Mouse (Mus musculus): ENCODE results near the gene B3gnt2. TPM values are rescaled to one million over a fixed set of nuclear protein-coding genes. Genes with fewer than 3 reads are reported as not detected.
"Not testable (repeated sequence)": the region's sequence is repeated elsewhere in the genome, so short reads cannot be mapped to it uniquely, and the experiment has no call there.

B3gnt2 gene
- total RNA-seq, 2 experiments from 2014 or later = 7.9 to 14.4 TPM

DNA sequence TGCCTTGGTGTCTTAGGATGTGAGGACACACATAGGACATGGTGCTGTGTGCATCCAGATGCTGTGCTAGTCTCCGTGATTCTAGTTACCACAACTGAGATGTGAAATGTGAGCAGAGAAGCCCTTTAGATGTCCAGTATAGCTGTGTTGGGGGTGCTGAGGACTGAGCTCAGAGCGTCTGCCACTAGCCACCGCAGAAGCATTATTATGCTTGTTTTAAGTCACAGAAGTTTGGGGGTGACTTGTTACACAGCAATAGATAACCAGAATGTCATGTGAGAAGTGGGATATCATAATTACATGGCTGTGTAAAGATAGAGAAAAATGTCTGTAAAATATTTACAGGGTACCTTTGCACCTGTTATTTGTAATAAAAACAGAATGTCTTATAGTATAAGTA is 109.2 kb downstream of the B3gnt2 start:
- intact Hi-C loops (cut with DNase I) = no loop called here
- no peak for DNase-seq (ENCODE audit: low spot score in 2 of 2)

DNA sequence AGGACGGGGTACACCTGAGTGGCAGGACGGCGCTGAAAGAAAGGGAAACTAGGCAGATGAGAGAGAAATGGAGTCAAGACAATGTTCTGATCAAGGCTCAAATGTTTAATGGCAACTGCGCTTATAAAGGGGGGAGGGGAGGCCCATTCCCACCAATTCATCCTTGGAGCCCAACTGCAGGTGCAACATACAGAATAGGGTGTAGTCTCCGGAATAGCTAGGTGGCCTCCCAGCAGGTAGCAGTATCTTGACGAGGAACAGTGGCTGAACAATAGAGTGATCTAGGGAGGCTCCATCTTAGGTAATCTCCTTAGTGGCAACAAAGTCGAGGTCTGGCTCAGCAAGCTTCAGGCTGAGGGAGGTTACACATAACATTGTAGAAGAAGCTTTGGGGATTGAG is 113.4 kb downstream of the B3gnt2 start:
- no peak for DNase-seq (ENCODE audit: low spot score in 2 of 2)
- intact Hi-C loops (cut with DNase I) = no loop called here

- intact Hi-C loops (cut with DNase I) = no loop called here
- no peak for DNase-seq (ENCODE audit: low spot score in 2 of 2)
Measured at GRCm38 (mm10) chr11:22745356-22745755, 115.4 kb downstream of the B3gnt2 start.

- intact Hi-C loops (cut with DNase I) = no loop called here
- no peak for DNase-seq (ENCODE audit: low spot score in 2 of 2)
Measured at GRCm38 (mm10) chr11:22743561-22744269, 117.0 kb downstream of the B3gnt2 start.

DNA sequence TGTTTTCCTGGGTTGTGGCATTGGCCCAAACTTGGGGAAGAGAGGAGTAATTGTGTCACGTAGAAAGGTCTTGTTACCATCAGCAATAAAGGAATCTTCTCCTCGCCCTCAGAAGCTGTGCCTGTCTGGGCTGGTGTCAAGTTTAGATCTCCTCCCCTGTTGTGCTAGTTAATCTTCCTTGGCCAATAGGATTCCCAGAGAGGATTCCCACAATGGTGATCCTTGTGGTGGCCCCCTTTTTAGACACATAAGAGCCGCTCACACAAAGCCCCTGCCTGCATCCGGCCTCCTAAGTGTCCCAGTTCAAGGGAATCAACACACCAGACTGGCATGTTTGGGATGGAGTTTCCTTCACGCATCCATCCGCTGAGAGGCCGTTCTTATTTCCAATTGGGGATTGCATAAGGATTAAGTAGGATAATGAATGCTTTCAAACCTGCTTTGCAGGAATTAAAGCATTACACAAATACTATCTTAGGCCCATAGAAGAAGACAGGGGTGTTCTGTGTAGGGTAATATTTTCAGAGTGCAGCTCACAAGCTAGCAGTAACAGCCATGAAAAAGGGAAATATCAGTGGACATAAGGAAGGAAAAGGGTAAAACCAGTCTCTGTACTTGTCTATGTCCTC is 118.6 kb downstream of the B3gnt2 start:
- intact Hi-C loops (cut with DNase I) = no loop called here
- no peak for DNase-seq (ENCODE audit: low spot score in 2 of 2)

DNA sequence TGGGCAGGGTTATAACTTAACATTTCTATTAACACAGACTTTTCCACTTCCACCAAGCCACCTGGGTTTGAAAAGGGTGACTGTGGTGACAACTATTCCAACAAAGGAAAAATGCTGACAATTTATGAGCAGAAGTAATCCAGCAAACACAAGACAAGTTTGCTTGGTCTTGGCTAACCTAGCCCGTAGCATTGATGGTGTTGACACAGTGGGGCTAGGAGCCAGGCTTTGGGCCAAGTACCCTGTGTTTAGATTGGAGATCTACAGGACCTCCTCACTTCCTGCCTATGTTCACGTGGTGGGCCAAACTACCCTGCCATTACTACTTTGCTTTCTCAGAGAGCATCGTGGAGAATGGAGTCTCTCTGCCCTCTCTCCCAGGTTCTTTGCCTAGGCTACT is 119.3 kb downstream of the B3gnt2 start:
- DNase-seq (ENCODE audit: low spot score in 2 of 2) = no peak
- intact Hi-C loops (cut with DNase I) = no loop called here

GRCm38 (mm10) chr11:22739497-22740288 is 121.1 kb downstream of the B3gnt2 start:
- no peak for DNase-seq (ENCODE audit: low spot score in 2 of 2)
- intact Hi-C loops (cut with DNase I) = no loop called here

DNA sequence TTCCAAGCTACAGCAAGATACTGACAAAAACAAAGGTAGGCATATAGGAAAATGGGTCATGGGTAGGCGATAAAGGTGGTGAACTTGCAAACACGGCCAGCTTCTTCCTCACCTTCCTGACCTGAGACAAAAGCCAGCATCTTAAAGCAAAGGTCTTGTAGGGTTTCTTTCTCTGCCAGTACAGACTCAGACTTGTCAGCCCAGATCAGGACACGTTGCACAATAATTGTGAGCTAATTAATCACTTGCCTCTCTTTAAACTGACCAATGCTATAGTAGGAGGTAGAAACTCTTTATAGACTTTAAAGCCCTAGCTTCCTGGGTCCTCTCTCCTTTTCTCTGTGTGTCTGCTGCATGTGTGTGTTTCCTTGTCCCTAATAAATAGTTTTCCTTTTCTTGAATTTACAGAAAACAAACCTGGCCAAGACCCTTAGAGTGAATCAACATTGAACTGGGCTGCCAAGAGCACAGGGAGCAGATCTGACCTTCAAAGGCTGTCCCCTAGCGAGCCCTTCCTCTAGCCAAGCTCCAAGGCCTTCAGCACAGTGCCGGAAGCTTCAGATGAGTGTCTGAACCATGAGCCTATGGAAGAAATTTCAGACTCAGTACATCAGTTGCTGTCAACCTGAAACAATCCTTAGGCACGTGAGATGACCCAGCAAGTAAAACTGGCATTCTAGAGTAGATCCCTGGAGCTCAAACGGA is 124.1 kb downstream of the B3gnt2 start:
- intact Hi-C loops (cut with DNase I) = no loop called here
- DNase-seq (ENCODE audit: low spot score in 2 of 2) = no peak

DNA sequence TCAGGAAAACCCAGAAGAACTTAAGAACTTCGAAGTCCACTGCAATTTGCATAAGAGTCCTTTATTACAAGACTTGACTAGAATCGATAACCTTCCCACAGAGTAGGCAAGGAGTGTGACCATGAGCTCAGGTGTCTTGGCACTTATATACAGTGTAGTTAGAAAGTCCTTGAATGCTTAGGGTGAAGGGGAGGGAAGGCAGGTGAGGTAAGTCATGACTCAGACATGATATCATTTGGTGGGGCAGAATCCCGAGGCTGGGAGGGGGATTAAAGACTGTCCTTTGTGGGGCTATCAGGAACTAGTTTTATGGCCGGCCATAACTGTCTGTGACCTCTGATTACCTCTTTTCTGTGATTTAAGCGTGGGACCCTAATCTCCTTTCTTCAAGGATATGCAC is 125.6 kb downstream of the B3gnt2 start:
- intact Hi-C loops (cut with DNase I); DNase-seq (ENCODE audit: low spot score in 2 of 2): not testable (repeated sequence)

GRCm38 (mm10) chr11:22733936-22734335 is 126.8 kb downstream of the B3gnt2 start:
- intact Hi-C loops (cut with DNase I) = no loop called here
- no peak for DNase-seq (ENCODE audit: low spot score in 2 of 2)

- intact Hi-C loops (cut with DNase I) = no loop called here
- no peak for DNase-seq (ENCODE audit: low spot score in 2 of 2)
Measured at GRCm38 (mm10) chr11:22732907-22733306, 127.9 kb downstream of the B3gnt2 start.

DNA sequence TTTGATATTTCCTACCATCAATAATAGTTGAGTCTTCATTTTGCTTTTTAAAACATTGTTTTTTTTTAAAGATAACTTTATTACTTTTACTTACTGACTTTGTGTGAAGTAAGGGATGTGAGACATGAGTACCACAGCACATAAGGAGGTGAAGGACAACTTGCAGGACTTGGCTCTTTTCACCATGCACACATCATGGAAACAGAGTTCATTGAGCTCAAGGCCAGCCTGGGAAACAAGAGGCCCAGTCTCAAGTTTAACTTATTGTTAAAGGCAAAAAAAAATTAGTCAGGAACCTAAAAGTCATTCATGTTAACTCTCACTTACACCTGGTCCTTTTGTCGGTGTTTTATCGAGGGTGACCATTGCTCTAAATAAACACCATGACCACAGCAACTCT is 137.7 kb downstream of the B3gnt2 start:
- intact Hi-C loops (cut with DNase I) = no loop called here
- DNase-seq (ENCODE audit: low spot score in 2 of 2) = no peak

DNA sequence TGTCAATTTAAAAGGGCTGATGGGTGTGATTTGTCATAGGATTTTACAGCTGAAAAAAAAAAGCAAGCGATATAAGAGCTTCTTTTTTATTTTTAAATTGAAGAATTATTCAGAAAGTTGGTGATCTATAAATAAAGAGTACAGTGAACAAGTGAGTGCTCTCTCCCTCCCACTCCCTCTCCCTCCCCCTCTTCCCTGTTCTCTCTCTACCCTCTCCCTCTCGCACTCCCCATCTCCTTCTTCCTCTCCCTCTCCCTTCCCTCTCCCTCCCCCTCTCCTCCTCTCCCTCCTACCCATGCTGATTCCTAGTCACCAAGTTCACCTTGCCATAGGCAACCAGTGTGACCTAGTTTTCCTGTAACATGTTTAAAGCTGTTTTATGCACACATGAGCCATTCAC is 140.7 kb downstream of the B3gnt2 start:
- intact Hi-C loops (cut with DNase I) = no loop called here

GRCm38 (mm10) chr11:22719570-22719969 is 141.2 kb downstream of the B3gnt2 start:
- intact Hi-C loops (cut with DNase I) = loop anchor here (10.0 kb wide), 1 partner anchor 235 kb away; no protein-coding TSS in a partner anchor
- peak; percentile 24 to 66 for DNase-seq (ENCODE audit: low spot score in 2 of 2)

More for the DNA sequence above, 140.7 kb downstream of the B3gnt2 start:
- DNase-seq (ENCODE audit: low spot score in 2 of 2) = peak in 1 of 2 experiments; percentile 15

- intact Hi-C loops (cut with DNase I) = loop anchor here (10.0 kb wide), 1 partner anchor 237 kb away; no protein-coding TSS in a partner anchor
Measured at GRCm38 (mm10) chr11:22718036-22718435, 142.7 kb downstream of the B3gnt2 start.

DNA sequence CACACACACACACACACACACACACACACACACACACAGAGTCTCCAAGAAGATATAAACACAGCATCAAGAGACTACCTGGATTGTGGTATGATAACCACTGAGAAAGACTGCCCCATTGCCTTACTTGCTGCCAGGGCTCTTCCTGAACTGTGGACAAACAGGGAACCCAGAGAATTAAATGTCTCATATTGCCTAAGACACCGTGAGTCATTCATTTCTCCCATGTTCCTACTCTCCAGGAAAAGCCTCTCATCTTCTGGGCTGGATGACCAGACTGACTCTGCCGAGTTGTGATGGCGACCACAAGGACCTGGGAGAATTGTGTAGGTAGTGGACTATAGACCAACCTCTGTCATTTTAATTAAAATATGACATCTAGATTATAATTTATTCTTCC is 149.4 kb downstream of the B3gnt2 start:
- intact Hi-C loops (cut with DNase I) = loop anchor here (10.0 kb wide), 1 partner anchor 243 kb away; no protein-coding TSS in a partner anchor

More at GRCm38 (mm10) chr11:22718036-22718435, 142.7 kb downstream of the B3gnt2 start:
- no peak for DNase-seq (ENCODE audit: low spot score in 2 of 2)

GRCm38 (mm10) chr11:22710596-22710995 is 150.2 kb downstream of the B3gnt2 start:
- intact Hi-C loops (cut with DNase I) = loop anchor here (10.0 kb wide), 1 partner anchor 244 kb away; no protein-coding TSS in a partner anchor
- peak; percentile 17 to 58 for DNase-seq (ENCODE audit: low spot score in 2 of 2)

More for the DNA sequence above, 149.4 kb downstream of the B3gnt2 start:
- DNase-seq (ENCODE audit: low spot score in 2 of 2) = no peak

Data from left cerebral cortex, postnatal 14 days (tissue).